In genomic region chr5:131992681-131993211, GRCm38 (mm10) we compare ENCODE assay signal across 20 mouse cellular contexts.
DNase-seq lines count a peak whose midpoint lies in the region; ATAC-seq and TF ChIP-seq lines count a peak whose summit lies in the region.
"Had no signal": no experiment of that assay in that cellular context is flagged by ENCODE, and none has a peak within 500 bp of the region (broad histone marks: within the 10 kb centered on the region; RNA-seq: fewer than 3 reads in every experiment).

No protein-coding gene starts in this region.

- no peak for TF ChIP-seq CTCF in left cerebral cortex, adult 2 months (IDR thresholded peaks at IDR 0.05)

- H3K9me3 ChIP-seq in limb, embryonic 12.5 days: no peaks in the 10 kb centered on the region
- H3K9me3 ChIP-seq: liver, embryonic 13.5 days; lung, embryonic 15.5 days; midbrain, embryonic 13.5 days had no signal

- peaks cover 31% of the 10 kb centered on the region for H3K4me1 ChIP-seq in limb, embryonic 12.5 days (replicated peaks)
- H3K4me1 ChIP-seq: liver, embryonic 13.5 days; lung, embryonic 15.5 days had no signal

- WGBS in limb, embryonic 12.5 days: 67% methylated on average over 12 of the region's 12 CpGs

- H3K4me2 ChIP-seq in limb, embryonic 12.5 days: peak overlapping the region; percentile 26; the same call in 1 of the 2 replicates
- H3K4me2 ChIP-seq: liver, embryonic 13.5 days; lung, embryonic 15.5 days; midbrain, embryonic 13.5 days had no signal

- intact Hi-C loops in left cerebral cortex, adult 2 months (cut with DNase I): no loop called here
- intact Hi-C loops in left cerebral cortex, postnatal 4 days (cut with DNase I): no loop called here

- H3K4me3 ChIP-seq in left cerebral cortex, adult 2 months: no peak overlapping the region; the same call in 1 of the 2 replicates
- no peak overlapping the region for H3K4me3 ChIP-seq in limb, embryonic 12.5 days (replicated peaks)
- H3K4me3 ChIP-seq: liver, embryonic 13.5 days; lung, embryonic 15.5 days; midbrain, embryonic 13.5 days had no signal

- peak overlapping the region; percentile 21; the same call in 1 of the 2 replicates for H3K27ac ChIP-seq in left cerebral cortex, adult 2 months
- H3K27ac ChIP-seq in limb, embryonic 12.5 days: peak overlapping the region; percentile 80
- H3K27ac ChIP-seq: liver, embryonic 13.5 days; lung, embryonic 15.5 days; midbrain, embryonic 13.5 days had no signal

- H3K27me3 ChIP-seq in limb, embryonic 12.5 days: no peaks in the 10 kb centered on the region
- H3K27me3 ChIP-seq: liver, embryonic 13.5 days; lung, embryonic 15.5 days; midbrain, embryonic 13.5 days had no signal

- H3K9ac ChIP-seq in limb, embryonic 12.5 days (replicated peaks): no peak overlapping the region
- H3K9ac ChIP-seq: liver, embryonic 13.5 days; lung, embryonic 15.5 days; midbrain, embryonic 13.5 days had no signal

- H3K36me3 ChIP-seq in limb, embryonic 12.5 days: no peaks in the 10 kb centered on the region
- H3K36me3 ChIP-seq: liver, embryonic 13.5 days; lung, embryonic 15.5 days; midbrain, embryonic 13.5 days had no signal

- DNase-seq in embryo, embryonic 10.5 days (ENCODE audit: low spot score): peak; percentile 31
- DNase-seq in embryo, embryonic 9.5 days (ENCODE audit: extremely low spot score): no peak
- no peak for DNase-seq in left cerebral cortex, adult 2 months (ENCODE audit: extremely low spot score in 1 of 2, low spot score in 2 of 2)
- no peak for DNase-seq in left cerebral cortex, postnatal 4 days
- no peak for DNase-seq in adrenal gland, postnatal 36 days
- no peak for DNase-seq in T-cell, adult 2 months (ENCODE audit: low spot score)
- no peak for DNase-seq in left cerebral cortex, adult 9 months (ENCODE audit: low spot score in 2 of 2)
- DNase-seq: adrenal gland, postnatal 10 days; cerebellum, postnatal 14 days; gastrocnemius, postnatal 14 days; kidney, adult 9 months; kidney, postnatal 36 days; liver, embryonic 13.5 days; thymus, postnatal 36 days had no signal

- no peak for ATAC-seq in limb, embryonic 12.5 days (ENCODE audit: insufficient number of reproducible peaks, insufficient read depth, low FRiP score, low TSS enrichment, low read depth)
- ATAC-seq: activated CD4-positive, CD25-positive, alpha-beta regulatory T cell, adult 4 months; forebrain, embryonic 14.5 days; midbrain, embryonic 13.5 days; Patski had no signal
